In genomic region chr7:60961188-60961587, GRCm38 (mm10) we compare ENCODE assay signal across 22 mouse cellular contexts.
DNase-seq lines count a peak whose midpoint lies in the region; ATAC-seq lines count a peak whose summit lies in the region.
"Had no signal": no experiment of that assay in that cellular context is flagged by ENCODE, and none has a peak within 500 bp of the region (broad histone marks: within the 10 kb centered on the region; RNA-seq: fewer than 3 reads in every experiment).

No protein-coding gene starts in this region.

- H3K4me1 ChIP-seq in forebrain, embryonic 14.5 days (ENCODE audit: control insufficient read depth, insufficient read depth, low read length): no peaks in the 10 kb centered on the region
- no peaks in the 10 kb centered on the region for H3K4me1 ChIP-seq in forebrain, embryonic 10.5 days
- H3K4me1 ChIP-seq in hindbrain, embryonic 16.5 days (ENCODE audit: control insufficient read depth, insufficient read depth, low read depth, low read length): no peaks in the 10 kb centered on the region
- no peaks in the 10 kb centered on the region for H3K4me1 ChIP-seq in hindbrain, embryonic 13.5 days (replicated peaks)
- H3K4me1 ChIP-seq in neural tube, embryonic 15.5 days: no peaks in the 10 kb centered on the region
- H3K4me1 ChIP-seq: heart, embryonic 13.5 days; kidney, embryonic 15.5 days; limb, embryonic 15.5 days had no signal

- no peak overlapping the region for H3K4me2 ChIP-seq in forebrain, embryonic 14.5 days (ENCODE audit: low read length)
- no peak overlapping the region; the same call in 1 of the 2 replicates for H3K4me2 ChIP-seq in hindbrain, embryonic 16.5 days (ENCODE audit: low read length)
- H3K4me2 ChIP-seq in hindbrain, embryonic 13.5 days: no peak overlapping the region
- 0 out of 2 replicates have a peak overlapping the region, but pooled peaks have one; percentile 2 for H3K4me2 ChIP-seq in neural tube, embryonic 15.5 days
- H3K4me2 ChIP-seq: heart, embryonic 13.5 days; kidney, embryonic 15.5 days; limb, embryonic 15.5 days; lung, embryonic 14.5 days had no signal

- WGBS in forebrain, embryonic 14.5 days: 70% methylated on average over 4 of the region's 4 CpGs
- 81% methylated on average over 4 of the region's 4 CpGs for WGBS in forebrain, embryonic 10.5 days
- WGBS in hindbrain, embryonic 16.5 days: 63% methylated on average over 4 of the region's 4 CpGs
- 69% methylated on average over 4 of the region's 4 CpGs for WGBS in hindbrain, embryonic 13.5 days
- 77% methylated on average over 4 of the region's 4 CpGs for WGBS in neural tube, embryonic 15.5 days

- H3K36me3 ChIP-seq in forebrain, embryonic 14.5 days (ENCODE audit: control insufficient read depth, insufficient read depth, low read length): no peaks in the 10 kb centered on the region
- H3K36me3 ChIP-seq in forebrain, embryonic 10.5 days (replicated peaks): no peaks in the 10 kb centered on the region
- no peaks in the 10 kb centered on the region for H3K36me3 ChIP-seq in hindbrain, embryonic 16.5 days (ENCODE audit: control insufficient read depth, insufficient read depth, low read length)
- H3K36me3 ChIP-seq in hindbrain, embryonic 13.5 days: no peaks in the 10 kb centered on the region
- no peaks in the 10 kb centered on the region for H3K36me3 ChIP-seq in neural tube, embryonic 15.5 days
- H3K36me3 ChIP-seq: heart, embryonic 13.5 days; kidney, embryonic 15.5 days; limb, embryonic 15.5 days had no signal

- DNase-seq in forebrain, embryonic 14.5 days (ENCODE audit: low spot score): peak; percentile 28
- no peak for DNase-seq in forebrain, embryonic 10.5 days (ENCODE audit: extremely low spot score, low spot score)
- DNase-seq in neural tube, embryonic 10.5 days (ENCODE audit: extremely low spot score, low spot score): no peak
- DNase-seq in frontal cortex, adult 2 months (ENCODE audit: extremely low spot score in 1 of 2, low spot score in 1 of 2): no peak
- DNase-seq: adrenal gland, postnatal 10 days; cerebellum, adult 11 months; cerebellum, adult 9-11 months; gastrocnemius, postnatal 36 days; heart, adult 2 months; heart, postnatal 14 days; kidney, adult 11 months; kidney, postnatal 36 days; left cerebral cortex, postnatal 4 days; lung, embryonic 14.5 days; thymus, postnatal 25 days had no signal

- H3K27ac ChIP-seq in forebrain, embryonic 14.5 days (ENCODE audit: low read depth, low read length): no peak overlapping the region
- H3K27ac ChIP-seq in forebrain, embryonic 10.5 days: no peak overlapping the region
- H3K27ac ChIP-seq in hindbrain, embryonic 16.5 days (ENCODE audit: low read depth, low read length): no peak overlapping the region
- H3K27ac ChIP-seq in hindbrain, embryonic 13.5 days: no peak overlapping the region
- no peak overlapping the region for H3K27ac ChIP-seq in neural tube, embryonic 15.5 days (replicated peaks)
- H3K27ac ChIP-seq: heart, adult 2 months; heart, embryonic 13.5 days; kidney, embryonic 15.5 days; limb, embryonic 15.5 days; liver, embryonic 14.5 days had no signal

- H3K9ac ChIP-seq in forebrain, embryonic 14.5 days (ENCODE audit: low read length): no peak overlapping the region
- no peak overlapping the region for H3K9ac ChIP-seq in hindbrain, embryonic 16.5 days (ENCODE audit: low read depth, low read length)
- H3K9ac ChIP-seq in hindbrain, embryonic 13.5 days: no peak overlapping the region
- H3K9ac ChIP-seq in neural tube, embryonic 15.5 days (replicated peaks): no peak overlapping the region
- H3K9ac ChIP-seq: heart, embryonic 13.5 days; kidney, embryonic 15.5 days; limb, embryonic 15.5 days; liver, embryonic 14.5 days; lung, embryonic 14.5 days had no signal

- no peaks in the 10 kb centered on the region for H3K27me3 ChIP-seq in forebrain, embryonic 14.5 days (replicated peaks; ENCODE audit: control insufficient read depth, insufficient read depth, low read length)
- H3K27me3 ChIP-seq in forebrain, embryonic 10.5 days (ENCODE audit: poor library complexity, severe bottlenecking): no peaks in the 10 kb centered on the region
- no peaks in the 10 kb centered on the region for H3K27me3 ChIP-seq in hindbrain, embryonic 16.5 days (replicated peaks; ENCODE audit: control insufficient read depth, insufficient read depth, low read length)
- no peaks in the 10 kb centered on the region for H3K27me3 ChIP-seq in hindbrain, embryonic 13.5 days
- no peaks in the 10 kb centered on the region for H3K27me3 ChIP-seq in neural tube, embryonic 15.5 days (replicated peaks)
- H3K27me3 ChIP-seq: heart, embryonic 13.5 days; kidney, embryonic 15.5 days; limb, embryonic 15.5 days had no signal

- H3K4me3 ChIP-seq in forebrain, embryonic 14.5 days (ENCODE audit: low read depth, low read length): no peak overlapping the region
- H3K4me3 ChIP-seq in forebrain, embryonic 10.5 days: no peak overlapping the region
- H3K4me3 ChIP-seq in hindbrain, embryonic 16.5 days (ENCODE audit: low read length): peak overlapping the region; percentile 21
- no peak overlapping the region for H3K4me3 ChIP-seq in hindbrain, embryonic 13.5 days
- 0 out of 2 replicates have a peak overlapping the region, but pooled peaks have one; percentile 3 for H3K4me3 ChIP-seq in neural tube, embryonic 15.5 days (replicated peaks)
- H3K4me3 ChIP-seq: heart, adult 2 months; heart, embryonic 13.5 days; kidney, embryonic 15.5 days; limb, embryonic 15.5 days had no signal

- no peaks in the 10 kb centered on the region for H3K9me3 ChIP-seq in forebrain, embryonic 14.5 days (replicated peaks; ENCODE audit: control insufficient read depth, low read length)
- H3K9me3 ChIP-seq in forebrain, embryonic 10.5 days: no peaks in the 10 kb centered on the region; the same call in 1 of the 2 replicates
- H3K9me3 ChIP-seq in hindbrain, embryonic 16.5 days (ENCODE audit: control insufficient read depth, low read length): no peaks in the 10 kb centered on the region
- peaks cover 6% of the 10 kb centered on the region; the same call in 1 of the 2 replicates for H3K9me3 ChIP-seq in hindbrain, embryonic 13.5 days
- 0 out of 2 replicates have a peak, but pooled peaks cover 4% of the 10 kb centered on the region for H3K9me3 ChIP-seq in neural tube, embryonic 15.5 days (replicated peaks)
- H3K9me3 ChIP-seq: limb, embryonic 15.5 days had no signal

- ATAC-seq in forebrain, embryonic 14.5 days: no peak
- no peak for ATAC-seq in hindbrain, embryonic 16.5 days
- ATAC-seq in hindbrain, embryonic 13.5 days (ENCODE audit: low FRiP score): no peak
- no peak for ATAC-seq in neural tube, embryonic 15.5 days (ENCODE audit: low FRiP score)

Comparison
In these comparisons a context has a peak if more than half of its experiments do, and no peak if none do; other contexts are left out.
1. H3K4me3 ChIP-seq: peak in hindbrain, embryonic 16.5 days (single experiment) and neural tube, embryonic 15.5 days (single experiment); none in forebrain, embryonic 14.5 days (single experiment), forebrain, embryonic 10.5 days (single experiment) and hindbrain, embryonic 13.5 days (single experiment).